Mouse (Mus musculus) ES-Bruce4 (cell line): ENCODE measurements at regions not wholly inside any gene's neighbourhood (a gene's known extent, or its start where the extent isn't known, plus 50 kb on each side); places are given as distances from the start of the nearest gene placed in this dataset.

Experiments
- H3K27ac ChIP-seq: 2 replicates; pipeline ENCODE4 v1.5.1; 2012; ENCODE audit warnings: low read length, inconsistent platforms; ENCODE audit not compliant: insufficient read depth
- H3K27me3 ChIP-seq: 2 replicates; pipeline ENCODE4 v1.6.1; 2012; ENCODE audit warnings: mild to moderate bottlenecking, low read length, inconsistent platforms; ENCODE audit not compliant: control insufficient read depth, poor library complexity, insufficient read depth, severe bottlenecking
- H3K36me3 ChIP-seq: 2 replicates; pipeline ENCODE4 v1.6.1; 2012; ENCODE audit warnings: inconsistent platforms, mild to moderate bottlenecking, low read length, moderate library complexity; ENCODE audit not compliant: control insufficient read depth, poor library complexity, insufficient read depth, severe bottlenecking
- H3K4me1 ChIP-seq: one replicate; pipeline ENCODE4 v1.8.1; 2011; ENCODE audit warnings: low read length; ENCODE audit not compliant: control insufficient read depth, insufficient read depth
- H3K4me3 ChIP-seq: 2 replicates; pipeline ENCODE4 v1.5.1; 2011; ENCODE audit warnings: low read depth, mild to moderate bottlenecking, low read length
- H3K9ac ChIP-seq: 2 replicates; pipeline ENCODE4 v1.6.1; 2012; ENCODE audit warnings: low read depth, mild to moderate bottlenecking, inconsistent platforms; ENCODE audit not compliant: poor library complexity, severe bottlenecking
- H3K9me3 ChIP-seq: replicated peaks from 2 replicates; pipeline ENCODE4 v1.6.1; 2012; ENCODE audit warnings: mild to moderate bottlenecking, low read length, inconsistent platforms; ENCODE audit not compliant: control insufficient read depth, poor library complexity, insufficient read depth, severe bottlenecking
- CTCF ChIP-seq: IDR thresholded peaks from one replicate; pipeline ENCODE4 v1.8.1; 2011; ENCODE audit warnings: low read depth, low read length
- EP300 ChIP-seq: IDR thresholded peaks from 2 replicates; pipeline ENCODE4 v1.6.1; 2011; ENCODE audit warnings: low read depth, low read length; ENCODE audit not compliant: insufficient read depth
- POLR2A ChIP-seq: IDR thresholded peaks from one replicate; pipeline ENCODE4 v1.8.1; 2011; ENCODE audit warnings: low read length; ENCODE audit not compliant: insufficient read depth

- no peak for TF ChIP-seq CTCF
- no peak for TF ChIP-seq POLR2A
- no peak for TF ChIP-seq EP300
- H3K4me3 ChIP-seq, result no peak overlapping the region
- no peaks in the 10 kb centered on the region for H3K4me1 ChIP-seq
- no peak overlapping the region for H3K27ac ChIP-seq
- no peaks in the 10 kb centered on the region for H3K36me3 ChIP-seq
- H3K27me3 ChIP-seq, result no peaks in the 10 kb centered on the region
- no peaks in the 10 kb centered on the region for H3K9me3 ChIP-seq
- H3K9ac ChIP-seq, result no peak overlapping the region
These were observed 88.9 kb upstream of the Nrp1 start for GRCm38 (mm10) chr8:128269546-128269945.

- H3K36me3 ChIP-seq, result no peaks in the 10 kb centered on the region
- no peak overlapping the region for H3K4me3 ChIP-seq
- no peaks in the 10 kb centered on the region for H3K27me3 ChIP-seq
- no peak overlapping the region for H3K27ac ChIP-seq
- no peak overlapping the region for H3K9ac ChIP-seq
- H3K9me3 ChIP-seq, result no peaks in the 10 kb centered on the region
- no peaks in the 10 kb centered on the region for H3K4me1 ChIP-seq
- TF ChIP-seq CTCF (no peak), POLR2A (no peak), EP300 (no peak)
These were observed 85.5 kb upstream of the Nrp1 start for GRCm38 (mm10) chr8:128272866-128273344.

- Histone ChIP-seq H3K27me3 (no peaks in the 10 kb centered on the region), H3K9me3 (no peaks in the 10 kb centered on the region), H3K36me3 (no peaks in the 10 kb centered on the region), H3K9ac (no peak overlapping the region), H3K4me1 (no peaks in the 10 kb centered on the region), H3K4me3 (no peak overlapping the region), H3K27ac (no peak overlapping the region)
- TF ChIP-seq POLR2A (no peak), EP300 (no peak), CTCF (no peak)
These were observed 81.9 kb upstream of the Nrp1 start for GRCm38 (mm10) chr8:128276475-128276874.

- Histone ChIP-seq H3K36me3 (no peaks in the 10 kb centered on the region), H3K4me1 (no peaks in the 10 kb centered on the region), H3K4me3 (no peak overlapping the region), H3K9ac (no peak overlapping the region), H3K27ac (no peak overlapping the region), H3K9me3 (no peaks in the 10 kb centered on the region), H3K27me3 (no peaks in the 10 kb centered on the region)
- TF ChIP-seq EP300 (no peak), CTCF (no peak), POLR2A (no peak)
These were observed 75.6 kb upstream of the Nrp1 start for GRCm38 (mm10) chr8:128282802-128283201.

- no peaks in the 10 kb centered on the region for H3K9me3 ChIP-seq
- no peak overlapping the region for H3K27ac ChIP-seq
- H3K27me3 ChIP-seq, result no peaks in the 10 kb centered on the region
- no peaks in the 10 kb centered on the region for H3K4me1 ChIP-seq
- TF ChIP-seq CTCF (no peak), POLR2A (no peak), EP300 (no peak)
- no peaks in the 10 kb centered on the region for H3K36me3 ChIP-seq
- no peak overlapping the region for H3K9ac ChIP-seq
- H3K4me3 ChIP-seq, result no peak overlapping the region
These were observed 75.0 kb upstream of the Nrp1 start for GRCm38 (mm10) chr8:128283365-128283764.

GRCm38 (mm10) chr8:128284816-128285215 lies 73.6 kb upstream of the Nrp1 start:
- Histone ChIP-seq H3K27ac (no peak overlapping the region), H3K9me3 (no peaks in the 10 kb centered on the region), H3K4me3 (no peak overlapping the region), H3K4me1 (no peaks in the 10 kb centered on the region), H3K36me3 (no peaks in the 10 kb centered on the region), H3K9ac (no peak overlapping the region), H3K27me3 (no peaks in the 10 kb centered on the region)
- TF ChIP-seq EP300 (no peak), POLR2A (no peak), CTCF (no peak)

GRCm38 (mm10) chr8:128290076-128290475 lies 68.3 kb upstream of the Nrp1 start:
- H3K9ac ChIP-seq, result no peak overlapping the region
- no peaks in the 10 kb centered on the region for H3K4me1 ChIP-seq
- TF ChIP-seq CTCF (no peak), EP300 (no peak), POLR2A (no peak)
- no peaks in the 10 kb centered on the region for H3K27me3 ChIP-seq
- no peak overlapping the region for H3K27ac ChIP-seq
- peaks cover 7% of the 10 kb centered on the region for H3K9me3 ChIP-seq
- H3K36me3 ChIP-seq, result no peaks in the 10 kb centered on the region
- H3K4me3 ChIP-seq, result no peak overlapping the region
